Mouse (Mus musculus): ENCODE measurements around the gene 6330409D20Rik. TPM values are rescaled to one million over a fixed set of nuclear protein-coding genes. Genes with fewer than 3 reads are reported as not detected.

6330409D20Rik gene
- polyA plus RNA-seq (2014; fragmentation: Nextera tagmentation; extraction: Ambion mirVana) = 3.9 TPM in 2 replicates

- no peaks in the 10 kb centered on the region for H3K27me3 ChIP-seq (ENCODE audit: control insufficient read depth, insufficient read depth, low read length)
- H3K9me3 ChIP-seq (ENCODE audit: control insufficient read depth, low read length) = no peaks in the 10 kb centered on the region
- peak within 1 kb of the TSS; percentile 90 for H3K9ac ChIP-seq (replicated peaks; ENCODE audit: low read depth, low read length)
- peak within 1 kb of the TSS; percentile 77 for H3K4me3 ChIP-seq (ENCODE audit: low read depth, low read length)
- H3K4me2 ChIP-seq (ENCODE audit: low read depth, low read length) = peak within 1 kb of the TSS; percentile 72
- peaks cover 19% of the 10 kb centered on the region for H3K4me1 ChIP-seq (ENCODE audit: control insufficient read depth, insufficient read depth, low read length)
- ATAC-seq (ENCODE audit: low read depth) = no peak
- peaks cover 10% of the 10 kb centered on the region for H3K36me3 ChIP-seq (ENCODE audit: control insufficient read depth, insufficient read depth, low read length)
- 5% methylated on average over 11 of the region's 11 CpGs for WGBS
- peak within 1 kb of the TSS; percentile 86 for H3K27ac ChIP-seq (ENCODE audit: low read depth, low read length)
Observed at GRCm38 (mm10) chr2:32740916-32741272, at the start of gene 6330409D20Rik. 6330409D20Rik (minus strand) TSS chr2:32741016.

DNA sequence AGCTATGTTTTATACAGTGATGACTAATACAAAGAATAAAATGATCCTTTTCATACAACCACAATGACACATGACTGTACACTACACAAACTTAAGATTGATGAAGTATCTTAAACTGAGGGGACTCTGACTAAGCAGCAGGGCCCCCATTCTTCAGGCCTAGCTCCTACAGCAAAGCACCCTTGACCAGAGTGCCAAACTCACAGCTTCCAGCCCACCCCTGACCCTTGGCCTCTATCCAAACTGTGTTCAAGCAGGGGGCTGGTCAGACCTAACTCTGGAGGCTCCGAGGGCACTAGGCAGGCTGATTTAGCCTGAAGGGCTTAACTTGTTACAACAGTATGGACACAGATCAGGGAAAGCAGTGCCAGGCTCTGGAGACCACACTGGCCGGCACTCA is 47.8 kb upstream of the 6330409D20Rik start:
- Histone ChIP-seq H3K9ac (replicated peaks; ENCODE audit: low read depth, low read length) (no peak overlapping the region), H3K4me3 (ENCODE audit: low read depth, low read length) (no peak overlapping the region), H3K27ac (ENCODE audit: low read depth, low read length) (no peak overlapping the region), H3K27me3 (ENCODE audit: control insufficient read depth, insufficient read depth, low read length) (no peaks in the 10 kb centered on the region), H3K36me3 (ENCODE audit: control insufficient read depth, insufficient read depth, low read length) (peaks cover 19% of the 10 kb centered on the region), H3K4me1 (ENCODE audit: control insufficient read depth, insufficient read depth, low read length) (no peaks in the 10 kb centered on the region), H3K4me2 (ENCODE audit: low read depth, low read length) (no peak overlapping the region), H3K9me3 (ENCODE audit: control insufficient read depth, low read length) (no peaks in the 10 kb centered on the region)
- ATAC-seq (ENCODE audit: low read depth) = no peak
- 73% methylated on average over 2 of the region's 2 CpGs for WGBS

GRCm38 (mm10) chr2:32787176-32787575 is 46.4 kb upstream of the 6330409D20Rik start:
- no peak overlapping the region for H3K27ac ChIP-seq (ENCODE audit: low read depth, low read length)
- ATAC-seq (ENCODE audit: low read depth) = no peak
- no peak overlapping the region for H3K4me3 ChIP-seq (ENCODE audit: low read depth, low read length)
- no peaks in the 10 kb centered on the region for H3K27me3 ChIP-seq (ENCODE audit: control insufficient read depth, insufficient read depth, low read length)
- no peak overlapping the region for H3K9ac ChIP-seq (replicated peaks; ENCODE audit: low read depth, low read length)
- no peaks in the 10 kb centered on the region for H3K9me3 ChIP-seq (ENCODE audit: control insufficient read depth, low read length)
- H3K4me1 ChIP-seq (ENCODE audit: control insufficient read depth, insufficient read depth, low read length) = no peaks in the 10 kb centered on the region
- peaks cover 19% of the 10 kb centered on the region for H3K36me3 ChIP-seq (ENCODE audit: control insufficient read depth, insufficient read depth, low read length)
- 59% methylated on average over 6 of the region's 6 CpGs for WGBS
- H3K4me2 ChIP-seq (ENCODE audit: low read depth, low read length) = no peak overlapping the region

- no peak within 1 kb of the TSS for H3K9ac ChIP-seq (replicated peaks; ENCODE audit: low read depth, low read length)
- H3K27me3 ChIP-seq (ENCODE audit: control insufficient read depth, insufficient read depth, low read length) = no peaks in the 10 kb centered on the region
- ATAC-seq (ENCODE audit: low read depth) = no peak
- no peaks in the 10 kb centered on the region for H3K4me1 ChIP-seq (ENCODE audit: control insufficient read depth, insufficient read depth, low read length)
- WGBS = 81% methylated on average over 4 of the region's 4 CpGs
- H3K4me2 ChIP-seq (ENCODE audit: low read depth, low read length) = no peak within 1 kb of the TSS
- no peak within 1 kb of the TSS for H3K4me3 ChIP-seq (ENCODE audit: low read depth, low read length)
- H3K9me3 ChIP-seq (ENCODE audit: control insufficient read depth, low read length) = no peaks in the 10 kb centered on the region
- H3K27ac ChIP-seq (ENCODE audit: low read depth, low read length) = no peak within 1 kb of the TSS
- peaks cover 7% of the 10 kb centered on the region; the same call in 1 of the 2 replicates for H3K36me3 ChIP-seq (ENCODE audit: control insufficient read depth, insufficient read depth, low read length)
Observed at GRCm38 (mm10) chr2:32784048-32784681, 43.3 kb upstream of the 6330409D20Rik start, which contains the start of gene Cfap157. Cfap157 (minus strand) TSS chr2:32784428.

- no peaks in the 10 kb centered on the region for H3K4me1 ChIP-seq (ENCODE audit: control insufficient read depth, insufficient read depth, low read length)
- H3K9me3 ChIP-seq (ENCODE audit: control insufficient read depth, low read length) = no peaks in the 10 kb centered on the region
- no peak overlapping the region for H3K4me3 ChIP-seq (ENCODE audit: low read depth, low read length)
- ATAC-seq (ENCODE audit: low read depth) = no peak
- no peak overlapping the region for H3K9ac ChIP-seq (replicated peaks; ENCODE audit: low read depth, low read length)
- H3K36me3 ChIP-seq (ENCODE audit: control insufficient read depth, insufficient read depth, low read length) = no peaks in the 10 kb centered on the region
- H3K4me2 ChIP-seq (ENCODE audit: low read depth, low read length) = no peak overlapping the region
- no peaks in the 10 kb centered on the region for H3K27me3 ChIP-seq (ENCODE audit: control insufficient read depth, insufficient read depth, low read length)
- WGBS = 87% methylated on average over 6 of the region's 6 CpGs
- no peak overlapping the region for H3K27ac ChIP-seq (ENCODE audit: low read depth, low read length)
Observed at GRCm38 (mm10) chr2:32781710-32782109, 40.9 kb upstream of the 6330409D20Rik start.

DNA sequence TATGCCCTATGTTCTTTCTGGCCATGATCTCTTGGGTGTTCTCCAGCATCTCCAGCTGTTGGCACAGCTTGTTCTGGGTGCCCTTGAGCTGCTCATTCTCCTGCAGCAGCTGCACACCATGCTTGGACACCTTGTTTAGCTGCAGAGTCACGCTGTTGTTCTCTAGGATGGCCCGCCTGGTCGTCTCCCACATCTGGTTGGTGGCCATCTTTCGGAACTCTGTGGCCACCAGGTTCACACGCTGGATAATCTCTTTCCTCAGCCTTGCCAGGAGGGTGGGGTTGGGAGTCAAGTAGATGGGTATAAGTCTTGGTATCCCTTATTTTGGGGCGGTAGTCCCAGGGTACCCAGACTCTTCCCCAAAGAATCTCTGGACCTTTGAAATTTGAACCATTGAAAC is 38.9 kb upstream of the 6330409D20Rik start:
- Histone ChIP-seq H3K27me3 (ENCODE audit: control insufficient read depth, insufficient read depth, low read length) (no peaks in the 10 kb centered on the region), H3K36me3 (ENCODE audit: control insufficient read depth, insufficient read depth, low read length) (no peaks in the 10 kb centered on the region), H3K4me2 (ENCODE audit: low read depth, low read length) (no peak overlapping the region), H3K4me3 (ENCODE audit: low read depth, low read length) (no peak overlapping the region), H3K27ac (ENCODE audit: low read depth, low read length) (no peak overlapping the region), H3K9ac (replicated peaks; ENCODE audit: low read depth, low read length) (no peak overlapping the region), H3K4me1 (ENCODE audit: control insufficient read depth, insufficient read depth, low read length) (peaks cover 12% of the 10 kb centered on the region), H3K9me3 (ENCODE audit: control insufficient read depth, low read length) (no peaks in the 10 kb centered on the region)
- ATAC-seq (ENCODE audit: low read depth) = no peak
- 92% methylated on average over 6 of the region's 6 CpGs for WGBS

- H3K9ac ChIP-seq (replicated peaks; ENCODE audit: low read depth, low read length) = no peak overlapping the region
- no peaks in the 10 kb centered on the region for H3K36me3 ChIP-seq (ENCODE audit: control insufficient read depth, insufficient read depth, low read length)
- no peak overlapping the region for H3K4me3 ChIP-seq (ENCODE audit: low read depth, low read length)
- H3K27me3 ChIP-seq (ENCODE audit: control insufficient read depth, insufficient read depth, low read length) = no peaks in the 10 kb centered on the region
- ATAC-seq (ENCODE audit: low read depth) = no peak
- peaks cover 12% of the 10 kb centered on the region for H3K4me1 ChIP-seq (ENCODE audit: control insufficient read depth, insufficient read depth, low read length)
- no peak overlapping the region for H3K27ac ChIP-seq (ENCODE audit: low read depth, low read length)
- whole genome bisulfite sequencing = 17% methylated on average over 8 of the region's 8 CpGs
- H3K9me3 ChIP-seq (ENCODE audit: control insufficient read depth, low read length) = no peaks in the 10 kb centered on the region
- no peak overlapping the region for H3K4me2 ChIP-seq (ENCODE audit: low read depth, low read length)
Observed at GRCm38 (mm10) chr2:32779131-32779530, 38.3 kb upstream of the 6330409D20Rik start.

DNA sequence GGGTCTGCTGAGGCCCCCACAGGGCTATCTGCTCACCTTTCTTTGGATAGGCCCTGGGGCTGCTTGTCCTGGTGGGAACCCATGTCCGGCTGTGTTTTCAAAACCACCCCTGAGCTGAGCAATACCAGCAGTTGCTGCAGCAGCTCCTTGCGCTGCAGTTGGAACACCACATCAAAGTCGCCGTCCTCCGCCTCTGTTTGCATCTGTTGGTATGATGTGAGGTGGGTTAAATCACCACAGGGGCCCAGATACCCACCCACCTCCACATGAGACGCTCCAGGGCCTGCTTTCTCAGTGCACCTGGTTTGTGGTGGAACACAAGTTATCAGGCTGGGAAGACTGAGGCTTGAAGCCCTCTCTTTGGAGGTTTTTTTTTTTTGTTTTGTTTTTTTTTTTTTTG is 37.3 kb upstream of the 6330409D20Rik start:
- H3K9me3 ChIP-seq (ENCODE audit: control insufficient read depth, low read length) = no peaks in the 10 kb centered on the region
- H3K27ac ChIP-seq (ENCODE audit: low read depth, low read length) = no peak overlapping the region
- no peak overlapping the region for H3K4me3 ChIP-seq (ENCODE audit: low read depth, low read length)
- no peak overlapping the region for H3K4me2 ChIP-seq (ENCODE audit: low read depth, low read length)
- no peaks in the 10 kb centered on the region for H3K36me3 ChIP-seq (ENCODE audit: control insufficient read depth, insufficient read depth, low read length)
- 91% methylated on average over 6 of the region's 6 CpGs for WGBS
- peaks cover 12% of the 10 kb centered on the region for H3K4me1 ChIP-seq (ENCODE audit: control insufficient read depth, insufficient read depth, low read length)
- no peak overlapping the region for H3K9ac ChIP-seq (replicated peaks; ENCODE audit: low read depth, low read length)
- ATAC-seq (ENCODE audit: low read depth) = no peak
- H3K27me3 ChIP-seq (ENCODE audit: control insufficient read depth, insufficient read depth, low read length) = no peaks in the 10 kb centered on the region

DNA sequence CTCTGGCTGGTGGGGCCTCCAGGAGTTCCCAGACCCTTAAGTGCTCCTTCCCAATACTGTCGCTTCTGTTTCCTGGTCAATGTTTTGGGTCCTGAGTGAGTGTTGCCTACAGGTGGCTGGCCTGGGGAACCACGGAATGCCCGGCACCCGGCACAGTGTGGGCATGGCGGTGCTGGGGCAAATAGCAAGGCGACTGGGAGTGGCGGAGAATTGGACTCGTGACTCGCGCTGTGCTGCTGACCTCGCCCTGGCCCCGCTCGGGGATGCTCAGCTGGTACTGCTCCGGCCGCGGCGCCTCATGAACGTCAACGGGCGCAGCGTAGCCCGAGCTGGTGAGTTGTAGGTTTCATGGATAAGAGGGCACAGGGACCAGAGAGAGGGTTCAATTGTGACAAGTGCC is 35.4 kb upstream of the 6330409D20Rik start:
- no peak for ATAC-seq (ENCODE audit: low read depth)

More for the DNA sequence above, 35.4 kb upstream of the 6330409D20Rik start:
- Histone ChIP-seq H3K4me2 (ENCODE audit: low read depth, low read length) (peak overlapping the region; percentile 83), H3K9ac (replicated peaks; ENCODE audit: low read depth, low read length) (peak overlapping the region; percentile 51), H3K4me3 (ENCODE audit: low read depth, low read length) (peak overlapping the region; percentile 57), H3K9me3 (ENCODE audit: control insufficient read depth, low read length) (no peaks in the 10 kb centered on the region), H3K27me3 (ENCODE audit: control insufficient read depth, insufficient read depth, low read length) (no peaks in the 10 kb centered on the region), H3K36me3 (ENCODE audit: control insufficient read depth, insufficient read depth, low read length) (no peaks in the 10 kb centered on the region), H3K4me1 (ENCODE audit: control insufficient read depth, insufficient read depth, low read length) (peaks cover 12% of the 10 kb centered on the region), H3K27ac (ENCODE audit: low read depth, low read length) (no peak overlapping the region)
- WGBS = 27% methylated on average over 22 of the region's 22 CpGs
